Mouse (Mus musculus): ENCODE data around the gene Src.

Src gene

DNA sequence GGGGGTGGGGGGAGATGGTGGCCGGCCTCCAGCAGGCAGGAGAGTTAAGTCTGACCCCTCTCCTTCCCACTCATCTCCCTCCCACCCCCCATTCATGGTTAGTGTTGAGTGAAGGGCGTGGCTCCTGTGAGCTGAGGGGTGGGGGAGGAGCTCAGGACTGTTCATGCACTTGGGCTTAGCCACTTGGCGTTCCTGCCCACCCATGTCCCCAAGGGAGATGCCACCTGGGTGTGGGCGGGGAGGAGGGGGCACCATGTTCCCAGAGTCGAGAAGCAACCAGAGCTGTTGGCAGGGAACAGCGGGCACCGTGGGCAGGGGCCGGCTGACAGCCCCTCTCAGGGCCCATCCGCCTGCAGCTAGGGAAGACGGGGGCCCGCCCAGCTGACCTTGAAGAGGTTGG, 18.3 kb downstream of the Src start:
- in situ Hi-C loops (cut with MboI, MseI): no loop called here

DNA sequence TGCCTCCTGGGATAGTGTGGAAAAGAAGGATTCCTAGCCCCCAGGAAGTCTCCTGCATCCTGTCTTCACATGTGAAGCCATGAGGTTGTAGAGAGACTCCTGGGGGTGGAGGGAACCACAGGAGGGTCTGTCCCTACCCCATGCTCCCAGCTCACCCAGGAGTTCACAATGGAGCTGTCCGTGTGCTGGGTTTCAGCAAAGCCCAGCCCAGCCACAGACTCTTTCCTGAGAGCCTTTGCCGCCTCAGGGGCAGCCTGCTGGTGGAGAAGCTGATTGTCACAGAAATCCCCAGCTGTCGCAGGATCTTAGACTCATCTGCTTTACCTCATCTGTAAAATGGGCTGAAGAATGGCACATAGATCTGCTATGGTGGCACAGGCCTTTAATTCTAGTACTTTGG, 18.9 kb downstream of the Src start:
- in situ Hi-C loops (cut with MboI, MseI): no loop called here

DNA sequence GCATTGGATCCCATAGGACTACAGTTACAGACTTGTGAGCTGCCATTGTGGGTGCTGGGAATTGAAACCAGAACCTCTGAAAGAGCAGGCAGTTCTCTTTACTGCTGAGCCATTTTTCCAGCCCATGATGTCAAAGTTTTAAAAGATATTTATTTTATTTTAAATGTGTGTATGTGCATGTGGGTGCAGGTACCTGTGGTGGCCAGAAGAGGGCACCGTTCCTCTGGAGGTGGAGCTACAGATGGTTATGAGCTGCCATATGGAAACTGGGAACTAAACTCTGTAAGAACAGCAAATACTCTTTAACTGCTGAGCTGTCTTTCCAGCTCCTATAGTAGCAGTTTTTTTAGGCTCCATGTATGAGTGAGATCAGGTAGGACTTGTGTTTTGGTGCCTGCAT, 23.1 kb downstream of the Src start:
- in situ Hi-C loops (cut with MboI, MseI): no loop called here

DNA sequence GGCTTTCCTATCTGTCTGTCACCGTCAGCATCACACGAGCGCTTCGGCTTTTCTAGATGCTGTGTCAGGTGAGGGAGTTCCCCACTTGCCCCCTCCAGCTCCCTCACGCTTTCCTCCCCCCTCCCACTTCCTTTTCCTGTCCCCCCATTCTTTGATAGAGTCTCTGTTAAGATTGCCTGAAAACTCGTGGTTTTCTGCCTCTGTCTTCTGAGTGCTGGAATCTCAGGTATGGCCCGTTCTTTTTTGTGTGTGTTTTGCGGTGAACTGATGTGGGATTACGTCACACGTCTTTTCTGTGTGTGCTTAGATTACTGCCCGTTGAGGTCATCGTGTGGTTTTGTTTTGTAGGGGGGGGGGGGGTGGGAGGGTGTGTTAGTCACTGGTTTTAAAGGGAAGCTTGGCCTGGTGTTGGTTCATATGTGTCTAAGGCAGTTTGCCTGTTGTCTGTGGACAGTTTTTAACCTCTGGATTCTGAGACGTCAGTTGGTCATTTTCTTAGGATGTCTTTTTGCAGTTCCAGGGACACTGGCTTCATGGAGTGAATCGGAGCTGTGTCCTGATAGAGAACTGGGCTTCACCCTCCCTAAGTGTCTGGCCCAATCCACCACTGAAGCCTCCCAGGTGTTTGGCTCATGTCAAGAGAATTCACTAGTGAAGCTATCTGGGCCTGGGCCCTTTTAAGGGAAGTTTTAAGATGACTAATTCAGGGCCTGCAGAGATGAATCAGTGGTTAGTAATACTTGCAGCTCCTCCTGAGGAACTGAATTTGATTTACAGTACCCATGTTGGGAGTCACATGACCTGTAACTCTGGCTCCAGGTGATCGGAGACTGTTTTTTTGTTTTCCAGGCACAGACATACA, 29.3 kb downstream of the Src start:
- in situ Hi-C loops (cut with MboI, MseI): no loop called here

DNA sequence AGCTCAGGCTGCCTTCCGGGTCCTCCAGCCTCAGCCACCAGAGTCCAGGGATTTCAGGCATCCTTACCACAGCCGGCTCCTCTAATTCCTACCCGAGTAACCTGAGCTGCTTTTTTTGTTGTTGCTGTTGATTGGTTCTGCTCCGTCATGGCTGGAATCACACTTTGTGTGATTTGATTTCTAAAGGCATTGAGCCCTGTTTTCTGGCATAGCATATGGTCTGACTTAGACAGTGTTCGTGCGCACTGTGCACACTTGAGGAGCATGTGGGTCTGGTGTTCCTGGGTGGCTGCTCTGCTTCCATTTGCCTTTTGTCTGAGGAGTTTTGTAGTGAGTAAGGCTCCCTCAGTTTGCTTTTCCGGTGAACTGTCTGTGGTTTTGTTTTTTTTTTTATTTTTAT, 30.1 kb downstream of the Src start:
- in situ Hi-C loops (cut with MboI, MseI): no loop called here

DNA sequence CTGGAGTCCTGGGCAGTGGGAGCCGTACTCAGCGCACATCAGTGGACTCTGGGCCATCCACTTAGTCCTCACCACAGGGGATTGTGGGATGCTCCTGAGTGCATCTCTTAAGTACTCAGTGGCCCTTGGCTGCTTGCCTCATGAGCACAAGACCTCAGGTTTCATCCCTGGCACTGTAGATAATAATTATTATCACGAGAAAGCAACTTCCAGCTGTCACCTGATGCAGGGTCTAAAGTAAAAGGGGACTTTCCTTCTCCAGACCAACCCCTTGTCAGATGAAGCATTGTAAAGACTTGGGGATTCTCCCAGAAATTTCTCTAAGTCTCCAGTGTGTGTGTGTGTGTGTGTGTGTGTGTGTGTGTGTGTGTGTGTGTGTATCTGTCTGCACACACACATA, 32.7 kb downstream of the Src start:
- in situ Hi-C loops (cut with MboI, MseI): no loop called here

DNA sequence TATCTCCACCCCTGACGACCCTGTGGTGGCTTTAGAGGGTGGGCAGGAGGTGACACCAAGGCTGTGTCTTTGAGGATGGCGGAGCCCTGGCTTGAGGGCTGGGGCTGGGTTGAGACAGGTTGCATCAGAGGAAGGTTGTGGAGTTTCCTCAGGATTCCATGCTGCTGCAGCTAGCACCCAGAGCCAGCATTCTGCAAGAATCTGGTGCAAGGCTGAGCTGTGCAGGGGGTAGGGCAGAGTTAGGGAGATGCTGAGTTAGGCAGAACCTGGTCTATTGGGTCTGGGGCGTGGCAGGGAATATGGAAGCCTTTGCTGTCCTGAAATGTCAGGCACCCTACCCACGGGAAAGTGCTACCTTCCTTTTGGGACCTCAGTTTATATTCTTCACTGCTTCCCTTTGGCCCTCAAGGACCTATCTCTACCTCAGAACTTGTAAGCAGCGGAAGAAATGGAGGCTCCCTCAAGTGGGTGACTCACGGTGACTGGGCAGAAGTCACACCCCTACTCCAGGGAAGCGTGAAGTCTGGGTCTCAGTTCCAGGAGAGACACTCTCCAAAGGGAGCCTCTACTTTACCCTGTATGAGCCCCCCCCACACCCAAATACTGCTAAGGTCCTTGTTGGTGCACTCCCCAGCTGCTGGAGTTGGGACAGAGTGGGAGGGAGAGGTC, 33.3 kb downstream of the Src start:
- in situ Hi-C loops (cut with MboI, MseI): no loop called here

DNA sequence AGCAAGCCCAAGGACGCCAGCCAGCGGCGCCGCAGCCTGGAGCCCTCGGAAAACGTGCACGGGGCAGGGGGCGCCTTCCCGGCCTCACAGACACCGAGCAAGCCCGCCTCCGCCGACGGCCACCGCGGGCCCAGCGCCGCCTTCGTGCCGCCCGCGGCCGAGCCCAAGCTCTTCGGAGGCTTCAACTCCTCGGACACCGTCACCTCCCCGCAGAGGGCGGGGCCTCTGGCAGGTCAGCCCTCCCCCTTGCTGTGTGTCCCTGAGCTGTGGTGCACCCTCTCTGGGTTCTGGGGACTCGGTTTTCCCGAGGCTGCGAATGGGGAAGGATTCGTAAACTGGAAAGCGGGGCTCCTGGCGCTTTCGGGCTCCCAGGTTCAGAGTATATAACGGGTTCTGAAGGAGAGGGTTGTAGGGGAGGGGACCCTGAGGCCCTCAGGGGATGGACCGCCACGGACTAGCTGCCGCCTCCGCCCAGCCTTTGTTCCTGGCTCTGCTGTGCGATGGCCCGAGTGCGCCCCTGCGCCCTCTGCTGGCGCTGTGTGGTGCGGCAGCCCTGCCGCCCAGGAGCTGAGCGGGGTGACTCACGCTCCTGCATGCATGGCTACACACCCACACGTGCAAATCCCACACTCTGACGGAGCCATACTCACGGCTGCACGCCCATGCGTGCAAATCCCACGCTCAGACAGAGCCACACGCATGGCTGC, 39.0 kb downstream of the Src start:
- in situ Hi-C loops (cut with MboI, MseI): no loop called here

DNA sequence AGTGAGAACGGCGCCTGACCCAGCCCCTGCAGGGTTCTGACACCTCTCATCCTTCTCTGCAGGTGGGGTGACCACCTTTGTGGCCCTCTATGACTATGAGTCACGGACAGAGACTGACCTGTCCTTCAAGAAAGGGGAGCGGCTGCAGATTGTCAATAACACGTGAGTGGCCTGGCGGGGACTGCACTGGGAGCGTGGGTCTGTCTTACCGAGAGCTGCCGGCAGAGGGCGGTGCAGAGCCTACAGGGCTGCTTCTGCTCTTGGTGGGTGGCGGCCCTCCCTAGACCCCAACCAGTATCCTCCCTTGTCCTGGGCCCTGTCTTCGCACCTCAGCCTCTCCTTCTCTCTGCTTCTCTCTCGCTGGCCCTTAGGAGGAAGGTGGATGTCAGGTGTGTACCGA, 40.2 kb downstream of the Src start:
- in situ Hi-C loops (cut with MboI, MseI): no loop called here

DNA sequence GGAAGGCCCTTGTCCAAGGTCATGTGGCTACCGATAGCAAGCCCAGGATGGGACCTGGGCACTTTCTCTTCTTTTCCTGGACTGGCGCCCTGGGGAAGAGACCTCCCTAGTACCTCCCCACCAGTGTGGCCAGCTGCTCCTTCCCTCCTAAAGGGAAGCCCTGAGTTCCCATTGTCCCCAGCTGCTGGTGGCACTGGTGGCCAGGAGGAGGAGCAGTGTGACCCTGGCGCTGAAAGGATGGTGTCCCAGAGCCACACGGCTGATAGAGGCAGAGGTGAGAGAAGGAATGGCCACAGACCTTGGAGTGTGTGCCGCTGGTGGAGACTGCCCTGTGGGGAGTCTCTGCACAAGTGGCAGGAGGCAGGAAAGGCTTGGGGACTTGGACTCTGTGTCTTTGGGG, 41.5 kb downstream of the Src start:
- in situ Hi-C loops (cut with MboI, MseI): loop anchor here (5.0 kb wide), 2 partner anchors 113 to 117 kb away; partner anchors contain the start of gene Blcap

DNA sequence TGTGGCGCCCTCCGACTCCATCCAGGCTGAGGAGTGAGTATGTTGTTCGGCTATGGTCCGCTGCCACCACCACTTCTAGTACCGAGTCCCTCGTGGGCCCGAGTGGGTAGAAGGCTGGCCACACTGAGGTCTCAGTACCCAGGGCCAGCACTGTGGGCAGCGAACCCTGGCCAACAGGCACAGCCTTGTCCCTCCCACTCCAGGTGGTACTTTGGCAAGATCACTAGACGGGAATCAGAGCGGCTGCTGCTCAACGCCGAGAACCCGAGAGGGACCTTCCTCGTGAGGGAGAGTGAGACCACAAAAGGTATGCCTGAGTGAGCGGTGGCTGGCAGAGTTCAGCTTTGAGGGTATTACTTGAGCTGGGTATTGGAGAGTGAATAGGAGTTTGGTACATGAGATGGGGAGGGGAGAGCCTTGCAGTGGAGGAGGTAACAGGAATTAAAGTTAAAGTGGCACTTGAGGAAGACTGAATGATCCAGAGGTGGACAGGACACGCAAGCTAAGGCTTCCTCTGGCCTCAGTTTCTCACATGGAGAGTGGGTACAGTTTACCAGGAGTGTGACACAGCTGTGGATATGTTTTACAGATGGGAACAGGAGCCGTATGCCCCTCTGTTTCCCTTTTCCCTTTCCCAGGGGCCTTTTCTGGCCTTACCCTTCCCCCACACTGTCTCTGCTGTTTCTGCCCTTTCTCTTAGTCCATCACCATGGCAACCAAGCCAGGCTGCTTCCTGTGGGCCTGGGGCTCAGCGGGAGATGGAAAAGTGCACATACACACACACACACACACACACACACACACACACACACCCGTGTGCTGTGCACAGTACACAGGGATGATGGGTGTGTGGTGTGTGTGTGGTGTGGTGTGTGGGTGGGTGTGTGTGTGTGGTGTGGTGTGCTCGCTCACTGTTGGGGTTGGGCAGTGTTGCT, 44.8 kb downstream of the Src start:
- in situ Hi-C loops (cut with MboI, MseI): loop anchor here (5.0 kb wide), 2 partner anchors 109 to 121 kb away; partner anchors contain the start of gene Blcap

DNA sequence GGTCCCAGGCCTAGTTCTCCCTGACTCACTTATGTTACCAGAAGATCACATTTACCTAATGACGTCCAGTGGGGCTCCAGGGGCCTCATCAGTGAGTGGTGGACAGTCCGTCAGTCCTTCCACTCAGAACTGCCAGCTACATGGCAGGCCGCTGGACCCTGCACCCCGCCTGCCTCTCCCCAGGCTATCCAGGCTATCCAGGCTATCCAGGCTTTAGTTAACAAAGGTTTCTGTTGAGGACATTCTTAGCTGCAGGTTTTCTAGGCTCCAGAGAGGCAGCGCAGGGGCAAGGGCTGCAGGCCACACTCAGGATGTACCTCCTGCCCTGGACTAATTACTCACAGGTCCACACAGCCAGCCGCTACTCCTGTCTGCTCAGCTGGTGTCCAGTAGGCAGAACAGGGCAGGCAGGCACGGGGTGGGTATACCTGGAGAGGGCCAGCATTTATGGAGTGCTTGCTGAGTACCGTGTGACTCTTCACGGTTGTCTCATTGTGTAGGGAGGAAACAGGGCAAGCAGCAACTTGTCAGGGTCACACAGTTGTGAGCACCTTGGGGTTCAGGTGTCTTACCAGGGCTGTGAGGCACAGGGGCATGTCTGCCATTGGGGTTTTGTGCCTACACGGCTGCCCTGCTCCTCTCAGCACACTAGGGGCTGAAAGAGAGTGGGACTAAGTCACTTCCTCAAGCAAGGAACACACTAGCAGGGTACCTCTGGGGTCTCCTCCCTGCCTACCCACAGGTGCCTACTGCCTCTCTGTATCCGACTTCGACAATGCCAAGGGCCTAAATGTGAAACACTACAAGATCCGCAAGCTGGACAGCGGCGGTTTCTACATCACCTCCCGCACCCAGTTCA, 45.9 kb downstream of the Src start:
- in situ Hi-C loops (cut with MboI, MseI): loop anchor here (5.0 kb wide), 2 partner anchors 108 to 122 kb away; partner anchors contain the start of gene Blcap

DNA sequence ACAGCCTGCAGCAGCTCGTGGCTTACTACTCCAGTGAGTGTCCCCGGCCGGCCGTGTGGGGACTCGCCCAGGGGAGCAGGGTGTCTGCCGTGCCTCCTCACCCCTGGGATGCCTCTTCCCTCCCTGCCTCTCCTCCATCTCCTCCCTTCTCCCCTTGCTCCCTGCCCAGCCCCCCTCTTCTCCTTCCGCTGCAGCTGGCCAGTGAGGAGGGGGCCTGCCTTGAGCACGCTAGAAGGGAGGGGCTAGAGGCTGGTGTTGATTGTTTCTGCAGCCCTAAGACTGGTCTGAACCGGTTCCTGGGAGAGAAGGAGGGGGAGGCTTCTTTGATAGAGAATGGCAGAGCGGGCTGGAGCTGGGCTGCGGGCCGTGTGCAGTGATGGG, 46.5 kb downstream of the Src start:
- in situ Hi-C loops (cut with MboI, MseI): loop anchor here (5.0 kb wide), 2 partner anchors 108 to 122 kb away; partner anchors contain the start of gene Blcap

DNA sequence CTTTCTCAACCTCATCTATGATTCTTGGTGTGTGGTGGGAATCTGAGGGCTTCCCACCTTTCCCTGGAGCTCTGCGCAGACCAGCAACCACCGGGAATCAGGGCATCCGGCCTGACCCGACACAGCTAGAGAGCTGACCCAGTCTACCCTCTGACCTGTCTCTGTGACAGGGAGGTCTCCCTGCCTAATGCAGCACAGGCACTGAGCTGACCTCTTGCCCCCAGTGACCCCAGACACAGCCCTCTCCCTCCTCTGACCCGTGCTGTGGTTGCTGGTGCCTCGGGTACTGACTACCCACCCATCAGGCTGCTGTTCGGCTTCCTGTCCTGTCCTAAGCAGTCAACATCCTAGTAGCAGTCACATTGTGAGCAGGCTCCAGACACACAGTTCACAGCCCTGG, 48.6 kb downstream of the Src start:
- in situ Hi-C loops (cut with MboI, MseI): no loop called here

DNA sequence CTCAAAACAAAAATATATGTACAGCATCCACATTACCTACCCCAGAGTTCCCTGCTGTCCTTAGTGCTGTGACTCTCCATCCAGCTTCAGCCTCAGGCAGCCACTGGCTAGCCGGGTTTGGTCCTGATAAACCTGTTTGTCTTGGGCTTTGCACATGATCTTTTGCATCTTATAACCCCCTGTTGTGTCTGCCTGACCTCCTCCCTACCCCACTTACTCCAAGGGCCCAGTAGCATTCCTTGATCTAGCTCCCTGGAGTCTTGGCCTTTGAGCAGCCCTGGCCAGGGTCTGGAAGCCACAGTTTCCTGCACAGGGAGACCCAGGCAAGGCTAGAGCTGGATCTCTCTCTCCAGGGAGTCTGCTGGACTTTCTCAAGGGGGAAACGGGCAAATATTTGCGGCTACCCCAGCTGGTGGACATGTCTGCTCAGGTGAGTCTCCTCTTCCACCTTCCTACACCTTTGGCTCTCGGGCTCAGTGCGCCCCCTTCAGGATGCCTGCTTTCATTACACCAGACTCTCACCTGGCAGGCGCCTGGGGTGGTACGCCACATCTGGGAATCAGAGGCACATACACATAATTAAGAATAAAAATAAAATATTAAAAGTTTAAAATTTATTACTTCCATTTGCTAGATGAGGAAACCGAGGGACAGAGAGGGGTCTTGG, 50.0 kb downstream of the Src start:
- in situ Hi-C loops (cut with MboI, MseI): no loop called here

DNA sequence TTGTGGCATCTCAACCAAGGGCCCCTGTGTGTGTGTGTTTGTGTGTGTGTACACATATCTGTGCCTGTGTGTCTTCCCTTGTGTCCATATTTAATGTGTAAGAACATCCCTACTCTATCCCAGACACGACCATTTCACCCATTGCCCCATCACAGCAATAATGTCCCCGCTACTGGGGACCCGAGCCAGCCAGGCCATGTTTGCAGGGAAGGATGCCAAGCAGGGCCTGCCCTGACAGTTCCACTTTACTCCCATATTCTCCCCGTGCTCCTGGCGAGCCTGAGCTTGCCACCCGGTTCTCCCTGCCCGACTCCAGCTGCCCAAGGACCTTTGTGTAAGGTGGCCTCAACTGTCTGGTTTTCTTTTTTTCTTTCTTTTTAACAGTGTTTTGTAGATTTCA, 53.0 kb downstream of the Src start:
- in situ Hi-C loops (cut with MboI, MseI): no loop called here

DNA sequence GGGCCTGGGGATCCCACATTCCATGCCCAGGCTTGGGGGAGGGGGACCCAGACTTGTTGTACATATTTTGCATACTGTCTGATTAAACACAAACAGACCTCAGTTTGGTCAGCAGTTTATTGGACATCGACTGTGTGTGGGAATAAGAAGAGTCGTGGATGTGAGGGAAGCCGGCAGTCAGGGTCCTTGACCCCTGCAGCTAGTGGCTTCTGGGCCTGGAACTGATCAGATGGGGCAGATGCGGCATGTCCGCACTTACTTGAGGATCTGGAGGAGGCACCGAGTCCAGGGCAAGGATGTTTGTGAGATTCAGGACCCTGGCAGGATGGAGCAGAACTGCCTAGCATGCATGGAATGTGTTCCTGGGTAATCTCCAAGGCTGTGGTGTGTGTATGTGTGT, 53.5 kb downstream of the Src start:
- in situ Hi-C loops (cut with MboI, MseI): no loop called here

DNA sequence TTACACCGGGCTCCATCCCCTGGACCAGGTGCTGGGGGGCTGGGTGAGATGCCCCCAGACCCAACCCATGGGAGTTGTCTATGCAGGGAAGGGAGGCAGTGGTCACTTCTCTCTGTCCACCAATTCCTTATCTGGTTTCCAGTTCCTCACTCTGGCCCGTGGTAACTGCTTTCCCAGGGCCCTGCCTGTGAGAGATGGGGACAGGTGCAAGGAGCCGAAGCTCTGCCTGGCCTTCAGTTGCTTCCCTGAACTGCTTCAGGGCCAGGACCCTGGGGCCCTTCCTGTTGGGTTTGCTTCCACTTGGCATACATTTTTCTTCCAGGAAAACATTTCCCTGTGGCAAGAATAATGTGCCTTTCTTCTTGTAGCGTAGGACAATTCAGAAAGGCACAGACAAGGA, 54.2 kb downstream of the Src start:
- in situ Hi-C loops (cut with MboI, MseI): no loop called here

DNA sequence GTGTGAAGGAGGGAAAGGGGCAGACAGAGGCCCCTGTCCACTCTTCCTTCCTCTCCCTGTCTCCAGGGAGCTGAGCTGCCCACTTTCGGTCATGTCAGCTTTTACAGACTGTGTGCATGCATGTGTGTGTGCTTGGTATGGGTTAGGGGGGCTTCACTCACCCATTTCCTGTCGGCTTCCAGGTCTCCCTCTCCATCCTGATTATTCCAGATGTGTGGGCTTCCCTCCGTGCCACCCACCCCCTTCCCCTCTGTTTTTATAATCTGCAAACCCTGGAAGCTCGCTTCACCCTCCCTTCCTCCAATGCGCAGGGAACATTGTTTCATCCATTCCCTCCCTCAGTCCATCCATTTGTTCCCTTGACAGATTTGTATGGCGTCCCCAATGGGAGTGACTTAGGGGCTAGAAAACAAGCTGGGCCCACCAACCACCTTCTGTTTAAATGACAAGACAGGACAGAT, 56.1 kb downstream of the Src start:
- in situ Hi-C loops (cut with MboI, MseI): no loop called here
